Mouse (Mus musculus) CD4-positive helper T cell, adult 2 months (primary cell): ENCODE results near the gene Dock10.

Experiments used
- DNase-seq: peaks from one replicate; pipeline ENCODE4 v3.0.0-alpha.2; 2012; ENCODE audit warnings: low read depth, missing footprints, low spot score

Dock10 gene

DNA sequence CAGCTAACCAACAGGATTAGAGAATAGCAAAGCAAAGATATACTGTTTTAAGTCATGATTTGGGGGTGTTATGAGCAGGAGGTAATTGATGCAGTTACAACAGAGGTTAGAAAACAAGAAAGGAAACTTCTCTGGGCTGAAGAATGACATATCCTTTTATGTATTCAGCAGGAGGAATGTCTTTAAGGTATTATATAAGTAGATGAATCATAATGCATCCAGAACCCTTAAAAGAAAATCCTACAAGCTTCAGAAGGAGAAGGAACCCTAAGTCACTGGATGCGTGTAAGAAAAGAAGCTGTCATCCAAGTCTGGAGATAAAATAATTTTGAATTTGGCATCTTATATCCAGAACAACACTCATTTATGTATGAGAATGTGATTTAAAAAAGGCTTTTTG is 285.9 kb downstream of the Dock10 start:
- DNase-seq, result no peak

GRCm38 (mm10) chr1:80461348-80461747 is 297.0 kb downstream of the Dock10 start, which contains the start of gene Gm45261:
Gm45261 (minus strand) TSS chr1:80461448.
- DNase-seq, result no peak

GRCm38 (mm10) chr1:80459923-80460322 is 298.4 kb downstream of the Dock10 start:
- no peak for DNase-seq

GRCm38 (mm10) chr1:80459477-80459876 is 298.9 kb downstream of the Dock10 start:
- no peak for DNase-seq

DNA sequence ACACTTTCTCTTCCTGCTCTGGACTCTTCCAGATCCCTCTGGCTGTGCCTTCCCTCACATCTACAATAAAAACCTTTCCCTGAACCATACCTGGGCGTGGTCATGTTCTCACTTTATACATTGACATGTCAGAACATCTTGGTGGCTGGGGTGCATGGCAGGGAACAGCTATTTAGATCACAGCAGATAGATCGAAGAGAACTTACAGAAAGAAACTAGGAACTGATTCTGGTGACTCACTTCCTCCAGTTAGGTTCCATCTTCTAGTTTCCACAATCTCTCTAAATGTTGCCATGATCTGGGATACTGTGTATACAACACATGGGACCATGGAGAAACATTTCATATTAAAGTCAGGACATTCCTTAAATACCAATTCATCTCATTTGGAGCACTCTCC is 304.4 kb downstream of the Dock10 start:
- no peak for DNase-seq

GRCm38 (mm10) chr1:80451914-80452549 is 306.3 kb downstream of the Dock10 start:
- no peak for DNase-seq
